ENCODE assay signal across 12 mouse cellular contexts in the genomic region with DNA sequence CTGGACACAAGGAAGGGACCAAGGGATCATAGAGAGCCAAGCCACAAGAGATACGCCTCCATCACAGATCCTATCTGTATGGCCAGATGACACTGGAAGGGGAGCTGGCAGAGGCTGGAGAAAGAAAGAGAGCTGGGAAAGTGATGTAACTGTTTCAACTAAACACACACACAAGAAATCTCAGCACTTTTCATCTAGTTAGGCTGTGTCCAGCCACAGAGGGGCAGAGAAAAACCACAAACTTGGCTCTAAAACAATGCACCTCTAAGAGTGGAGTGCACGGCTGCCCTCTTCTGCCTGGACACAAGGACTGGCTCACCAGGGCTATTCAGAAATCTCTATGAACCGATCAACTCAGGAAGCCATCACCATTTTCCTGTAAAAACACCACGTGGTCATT.
A peak's percentile ranks its signal among the peaks of the same experiment; 100 is the strongest.
DNase-seq lines count a peak whose midpoint lies in the region; ATAC-seq and TF ChIP-seq lines count a peak whose summit lies in the region.
"Had no signal": no experiment of that assay in that cellular context is flagged by ENCODE, and none has a peak within 500 bp of the region (broad histone marks: within the 10 kb centered on the region; RNA-seq: fewer than 3 reads in every experiment).

No protein-coding gene starts in this region.

- no peak for ATAC-seq in kidney, embryonic 16.5 days (ENCODE audit: low FRiP score, low TSS enrichment)
- no peak for ATAC-seq in embryonic facial prominence, embryonic 12.5 days (ENCODE audit: insufficient number of reproducible peaks, insufficient read depth, low FRiP score, low TSS enrichment)
- ATAC-seq in lung, postnatal 0 days = peak; percentile 65
- ATAC-seq in erythroid progenitor cell, adult 5-6 weeks (replicated peaks; ENCODE audit: low FRiP score, poor library complexity, severe bottlenecking) = no peak

- DNase-seq in kidney, postnatal 25 days = no peak
- DNase-seq in Muller cell, postnatal 12 days (ENCODE audit: inconsistent ontology term) = peak; percentile 88
- peak; percentile 37 for DNase-seq in lung, postnatal 0 days (ENCODE audit: low spot score)
- DNase-seq in frontal cortex, postnatal 25 days (ENCODE audit: low spot score in 2 of 2) = no peak
- DNase-seq: cerebellum, postnatal 25 days; kidney, adult 18-20 months; liver had no signal

- TF ChIP-seq CTCF in lung, postnatal 0 days (IDR thresholded peaks at IDR 0.05) = peak; percentile 49

- 0 out of 2 replicates have a peak overlapping the region, but pooled peaks have one; percentile 6 for H3K27ac ChIP-seq in kidney, embryonic 16.5 days (ENCODE audit: low read length)
- H3K27ac ChIP-seq in embryonic facial prominence, embryonic 12.5 days = peak overlapping the region; percentile 77
- H3K27ac ChIP-seq in lung, postnatal 0 days (ENCODE audit: low read length) = no peak overlapping the region

- no peak overlapping the region for H3K4me3 ChIP-seq in kidney, embryonic 16.5 days (ENCODE audit: low read length)
- H3K4me3 ChIP-seq in embryonic facial prominence, embryonic 12.5 days = no peak overlapping the region
- H3K4me3 ChIP-seq in lung, postnatal 0 days (ENCODE audit: low read depth, low read length) = no peak overlapping the region
- H3K4me3 ChIP-seq: erythroblast, embryonic 14.5 days had no signal

- H3K27me3 ChIP-seq in kidney, embryonic 16.5 days (ENCODE audit: insufficient read depth, low read length) = no peaks in the 10 kb centered on the region
- H3K27me3 ChIP-seq in embryonic facial prominence, embryonic 12.5 days = no peaks in the 10 kb centered on the region
- H3K27me3 ChIP-seq in lung, postnatal 0 days (replicated peaks; ENCODE audit: insufficient read depth, low read length) = no peaks in the 10 kb centered on the region

- WGBS in kidney, embryonic 16.5 days = 73% methylated on average over 4 of the region's 4 CpGs
- 69% methylated on average over 4 of the region's 4 CpGs for WGBS in embryonic facial prominence, embryonic 12.5 days
- WGBS in lung, postnatal 0 days = 59% methylated on average over 4 of the region's 4 CpGs

- TF ChIP-seq EP300 in lung, postnatal 0 days (IDR thresholded peaks at IDR 0.05) = no peak

- no peaks in the 10 kb centered on the region for H3K9me3 ChIP-seq in kidney, embryonic 16.5 days (ENCODE audit: low read length)
- H3K9me3 ChIP-seq in embryonic facial prominence, embryonic 12.5 days = no peaks in the 10 kb centered on the region
- H3K9me3 ChIP-seq in lung, postnatal 0 days (ENCODE audit: low read length) = no peaks in the 10 kb centered on the region
- H3K9me3 ChIP-seq: G1E had no signal

- peaks cover 10% of the 10 kb centered on the region; the same call in 1 of the 2 replicates for H3K36me3 ChIP-seq in kidney, embryonic 16.5 days (ENCODE audit: insufficient read depth, low read length)
- H3K36me3 ChIP-seq in embryonic facial prominence, embryonic 12.5 days = no peaks in the 10 kb centered on the region
- H3K36me3 ChIP-seq in lung, postnatal 0 days (ENCODE audit: insufficient read depth, low read length) = peaks cover 4% of the 10 kb centered on the region; the same call in 1 of the 2 replicates

- H3K4me1 ChIP-seq in kidney, embryonic 16.5 days (ENCODE audit: insufficient read depth, low read length) = peaks cover 12% of the 10 kb centered on the region
- peaks cover 22% of the 10 kb centered on the region for H3K4me1 ChIP-seq in embryonic facial prominence, embryonic 12.5 days
- no peaks in the 10 kb centered on the region for H3K4me1 ChIP-seq in lung, postnatal 0 days (ENCODE audit: insufficient read depth, low read depth, low read length)

- H3K9ac ChIP-seq in kidney, embryonic 16.5 days (replicated peaks; ENCODE audit: low read length) = no peak overlapping the region
- H3K9ac ChIP-seq in embryonic facial prominence, embryonic 12.5 days = no peak overlapping the region
- H3K9ac ChIP-seq in lung, postnatal 0 days (replicated peaks; ENCODE audit: low read depth) = no peak overlapping the region

- no peak overlapping the region for H3K4me2 ChIP-seq in kidney, embryonic 16.5 days (replicated peaks; ENCODE audit: low read depth, low read length)
- H3K4me2 ChIP-seq in embryonic facial prominence, embryonic 12.5 days (replicated peaks) = no peak overlapping the region
- no peak overlapping the region for H3K4me2 ChIP-seq in lung, postnatal 0 days (replicated peaks; ENCODE audit: low read depth, low read length)

Comparison
In these comparisons a context has a peak if more than half of its experiments do, and no peak if none do; other contexts are left out.
1. DNase-seq: peak in Muller cell, postnatal 12 days (single experiment) and lung, postnatal 0 days (single experiment); none in kidney, postnatal 25 days (0 of 2) and frontal cortex, postnatal 25 days (0 of 2).